Mouse (Mus musculus): ENCODE measurements around the gene Pcdh19. TPM values are rescaled to one million over a fixed set of nuclear protein-coding genes. Genes with fewer than 3 reads are reported as not detected.

Gene Pcdh19
- polyA plus RNA-seq, 1 experiment = 0.44 TPM

GRCm38 (mm10) chrX:133657308-133658302, 31.2 kb downstream of the Pcdh19 start:
- Histone ChIP-seq H3K36me3 (ENCODE audit: control insufficient read depth, insufficient read depth, low read length) (no peaks in the 10 kb centered on the region), H3K27me3 (replicated peaks; ENCODE audit: control insufficient read depth, insufficient read depth, low read length) (no peaks in the 10 kb centered on the region), H3K4me3 (ENCODE audit: insufficient read depth, low read depth, low read length) (no peak overlapping the region), H3K27ac (ENCODE audit: insufficient read depth, low read depth, low read length) (no peak overlapping the region), H3K4me1 (ENCODE audit: control insufficient read depth, insufficient read depth, low read length) (no peaks in the 10 kb centered on the region)
- TF ChIP-seq CTCF (conservative IDR thresholded peaks at IDR 0.05; ENCODE audit: insufficient read depth, insufficient read length, low read depth, low read length) (peak; percentile 41; the same call in 1 of the 2 replicates), POLR2A (IDR thresholded peaks at IDR 0.05; ENCODE audit: low read depth, low read length) (no peak)
- DNase-seq = peak; percentile 1
- WGBS = 10% methylated on average over 8 of the region's 9 CpGs

- no peak overlapping the region for H3K27ac ChIP-seq (ENCODE audit: insufficient read depth, low read depth, low read length)
- TF ChIP-seq POLR2A (IDR thresholded peaks at IDR 0.05; ENCODE audit: low read depth, low read length) (no peak), CTCF (conservative IDR thresholded peaks at IDR 0.05; ENCODE audit: insufficient read depth, insufficient read length, low read depth, low read length) (no peak)
- no peaks in the 10 kb centered on the region for H3K36me3 ChIP-seq (ENCODE audit: control insufficient read depth, insufficient read depth, low read length)
- no peaks in the 10 kb centered on the region for H3K4me1 ChIP-seq (ENCODE audit: control insufficient read depth, insufficient read depth, low read length)
- H3K4me3 ChIP-seq (ENCODE audit: insufficient read depth, low read depth, low read length) = no peak overlapping the region
- no peak for DNase-seq
- no peaks in the 10 kb centered on the region for H3K27me3 ChIP-seq (replicated peaks; ENCODE audit: control insufficient read depth, insufficient read depth, low read length)
- WGBS = 42% methylated on average over 11 of the region's 11 CpGs
Measured at GRCm38 (mm10) chrX:133655876-133656538, 32.8 kb downstream of the Pcdh19 start.

- Histone ChIP-seq H3K27me3 (replicated peaks; ENCODE audit: control insufficient read depth, insufficient read depth, low read length) (no peaks in the 10 kb centered on the region), H3K27ac (ENCODE audit: insufficient read depth, low read depth, low read length) (no peak overlapping the region), H3K4me3 (ENCODE audit: insufficient read depth, low read depth, low read length) (no peak overlapping the region), H3K4me1 (ENCODE audit: control insufficient read depth, insufficient read depth, low read length) (no peaks in the 10 kb centered on the region), H3K36me3 (ENCODE audit: control insufficient read depth, insufficient read depth, low read length) (no peaks in the 10 kb centered on the region)
- TF ChIP-seq CTCF (conservative IDR thresholded peaks at IDR 0.05; ENCODE audit: insufficient read depth, insufficient read length, low read depth, low read length) (no peak), POLR2A (IDR thresholded peaks at IDR 0.05; ENCODE audit: low read depth, low read length) (no peak)
- WGBS = 26% methylated on average over 4 of the region's 4 CpGs
- DNase-seq = no peak
Measured at GRCm38 (mm10) chrX:133655196-133655595, 33.6 kb downstream of the Pcdh19 start.

- no peak overlapping the region for H3K4me3 ChIP-seq (ENCODE audit: insufficient read depth, low read depth, low read length)
- H3K36me3 ChIP-seq (ENCODE audit: control insufficient read depth, insufficient read depth, low read length) = no peaks in the 10 kb centered on the region
Measured at GRCm38 (mm10) chrX:133653071-133653470, 35.7 kb downstream of the Pcdh19 start.

GRCm38 (mm10) chrX:133650379-133650778, 38.4 kb downstream of the Pcdh19 start:
- Histone ChIP-seq H3K4me1 (ENCODE audit: control insufficient read depth, insufficient read depth, low read length) (no peaks in the 10 kb centered on the region), H3K27me3 (replicated peaks; ENCODE audit: control insufficient read depth, insufficient read depth, low read length) (no peaks in the 10 kb centered on the region), H3K36me3 (ENCODE audit: control insufficient read depth, insufficient read depth, low read length) (no peaks in the 10 kb centered on the region), H3K4me3 (ENCODE audit: insufficient read depth, low read depth, low read length) (no peak overlapping the region), H3K27ac (ENCODE audit: insufficient read depth, low read depth, low read length) (no peak overlapping the region)
- no peak for TF ChIP-seq POLR2A (IDR thresholded peaks at IDR 0.05; ENCODE audit: low read depth, low read length)
- TF ChIP-seq CTCF (conservative IDR thresholded peaks at IDR 0.05; ENCODE audit: insufficient read depth, insufficient read length, low read depth, low read length) = no peak
- 70% methylated on average over 3 of the region's 3 CpGs for WGBS
- DNase-seq = no peak

More at GRCm38 (mm10) chrX:133653071-133653470, 35.7 kb downstream of the Pcdh19 start:
- Histone ChIP-seq H3K27me3 (replicated peaks; ENCODE audit: control insufficient read depth, insufficient read depth, low read length) (no peaks in the 10 kb centered on the region), H3K4me1 (ENCODE audit: control insufficient read depth, insufficient read depth, low read length) (no peaks in the 10 kb centered on the region), H3K27ac (ENCODE audit: insufficient read depth, low read depth, low read length) (no peak overlapping the region)
- 92% methylated on average over 3 of the region's 3 CpGs for WGBS
- TF ChIP-seq POLR2A (IDR thresholded peaks at IDR 0.05; ENCODE audit: low read depth, low read length) (no peak), CTCF (conservative IDR thresholded peaks at IDR 0.05; ENCODE audit: insufficient read depth, insufficient read length, low read depth, low read length) (no peak)
- DNase-seq = no peak

- Histone ChIP-seq H3K4me1 (ENCODE audit: control insufficient read depth, insufficient read depth, low read length) (no peaks in the 10 kb centered on the region), H3K36me3 (ENCODE audit: control insufficient read depth, insufficient read depth, low read length) (no peaks in the 10 kb centered on the region), H3K27me3 (replicated peaks; ENCODE audit: control insufficient read depth, insufficient read depth, low read length) (no peaks in the 10 kb centered on the region), H3K4me3 (ENCODE audit: insufficient read depth, low read depth, low read length) (no peak overlapping the region), H3K27ac (ENCODE audit: insufficient read depth, low read depth, low read length) (no peak overlapping the region)
- DNase-seq = no peak
- TF ChIP-seq CTCF (conservative IDR thresholded peaks at IDR 0.05; ENCODE audit: insufficient read depth, insufficient read length, low read depth, low read length) = no peak
- no peak for TF ChIP-seq POLR2A (IDR thresholded peaks at IDR 0.05; ENCODE audit: low read depth, low read length)
- WGBS = 53% methylated on average over 2 of the region's 2 CpGs
Measured at GRCm38 (mm10) chrX:133647809-133648208, 41.0 kb downstream of the Pcdh19 start.

GRCm38 (mm10) chrX:133639445-133639844, 49.3 kb downstream of the Pcdh19 start:
- Histone ChIP-seq H3K4me1 (ENCODE audit: control insufficient read depth, insufficient read depth, low read length) (no peaks in the 10 kb centered on the region), H3K27me3 (replicated peaks; ENCODE audit: control insufficient read depth, insufficient read depth, low read length) (no peaks in the 10 kb centered on the region), H3K27ac (ENCODE audit: insufficient read depth, low read depth, low read length) (no peak overlapping the region), H3K4me3 (ENCODE audit: insufficient read depth, low read depth, low read length) (no peak overlapping the region), H3K36me3 (ENCODE audit: control insufficient read depth, insufficient read depth, low read length) (no peaks in the 10 kb centered on the region)
- TF ChIP-seq CTCF (conservative IDR thresholded peaks at IDR 0.05; ENCODE audit: insufficient read depth, insufficient read length, low read depth, low read length) = no peak
- TF ChIP-seq POLR2A (IDR thresholded peaks at IDR 0.05; ENCODE audit: low read depth, low read length) = no peak
- no peak for DNase-seq
